In genomic region chr4:83385091-83385490, GRCm38 (mm10) we compare ENCODE assay signal across 34 mouse cellular contexts.
"Had no signal": no experiment of that assay in that cellular context is flagged by ENCODE, and none has a peak within 500 bp of the region (broad histone marks: within the 10 kb centered on the region; RNA-seq: fewer than 3 reads in every experiment).

No protein-coding gene starts in this region.

- H3K4me1 ChIP-seq: heart, embryonic 12.5 days; heart, embryonic 13.5 days; heart, embryonic 15.5 days; hindbrain, embryonic 12.5 days; hindbrain, embryonic 13.5 days; hindbrain, embryonic 15.5 days; intestine, embryonic 15.5 days; kidney, embryonic 15.5 days had no signal

- H3K27me3 ChIP-seq: heart, embryonic 12.5 days; heart, embryonic 13.5 days; heart, embryonic 15.5 days; hindbrain, embryonic 12.5 days; hindbrain, embryonic 13.5 days; hindbrain, embryonic 15.5 days; intestine, embryonic 15.5 days; kidney, embryonic 15.5 days had no signal

- H3K4me2 ChIP-seq: heart, embryonic 11.5 days; heart, embryonic 12.5 days; heart, embryonic 13.5 days; heart, embryonic 15.5 days; hindbrain, embryonic 12.5 days; hindbrain, embryonic 13.5 days; hindbrain, embryonic 14.5 days; hindbrain, embryonic 15.5 days; intestine, embryonic 15.5 days; kidney, embryonic 15.5 days had no signal

- H3K9me3 ChIP-seq: heart, embryonic 13.5 days; heart, embryonic 15.5 days; hindbrain, embryonic 10.5 days; hindbrain, embryonic 12.5 days; hindbrain, embryonic 15.5 days; intestine, embryonic 15.5 days; kidney, embryonic 15.5 days had no signal

- H3K9ac ChIP-seq: heart, embryonic 12.5 days; heart, embryonic 13.5 days; heart, embryonic 15.5 days; hindbrain, embryonic 12.5 days; hindbrain, embryonic 13.5 days; hindbrain, embryonic 14.5 days; hindbrain, embryonic 15.5 days; intestine, embryonic 15.5 days; kidney, embryonic 15.5 days had no signal

- H3K36me3 ChIP-seq: heart, embryonic 12.5 days; heart, embryonic 13.5 days; heart, embryonic 15.5 days; hindbrain, embryonic 10.5 days; hindbrain, embryonic 12.5 days; hindbrain, embryonic 13.5 days; hindbrain, embryonic 15.5 days; intestine, embryonic 15.5 days; kidney, embryonic 15.5 days had no signal

- ATAC-seq: hindbrain, embryonic 16.5 days; hindbrain, postnatal 0 days; inflammation-experienced regulatory T-cells, adult 6 months; intestine, embryonic 15.5 days; intestine, embryonic 16.5 days; intestine, postnatal 0 days had no signal

- H3K27ac ChIP-seq: heart, embryonic 13.5 days; heart, embryonic 15.5 days; hindbrain, embryonic 10.5 days; hindbrain, embryonic 12.5 days; hindbrain, embryonic 13.5 days; hindbrain, embryonic 14.5 days; hindbrain, embryonic 15.5 days; hindbrain, postnatal 0 days; intestine, embryonic 15.5 days; kidney, embryonic 15.5 days; kidney, postnatal 0 days; layer of hippocampus, adult 2 months; left cerebral cortex, adult 2 months had no signal

- DNase-seq: heart, postnatal 14 days; heart, postnatal 36 days; heart, postnatal 4 days; kidney, adult 11 months; kidney, adult 18-20 months; kidney, adult 2 months; kidney, adult 8-10 months; kidney, adult 9 months; kidney, postnatal 10 days; kidney, postnatal 14 days; kidney, postnatal 25 days; kidney, postnatal 36 days; kidney, postnatal 4 days; layer of hippocampus, adult 9-11 months; layer of hippocampus, postnatal 36 days had no signal

- H3K4me3 ChIP-seq: heart, embryonic 12.5 days; heart, embryonic 13.5 days; heart, embryonic 15.5 days; hindbrain, embryonic 10.5 days; hindbrain, embryonic 12.5 days; hindbrain, embryonic 13.5 days; hindbrain, embryonic 15.5 days; intestine, embryonic 15.5 days; kidney, embryonic 15.5 days; layer of hippocampus, adult 2 months; left cerebral cortex, adult 2 months had no signal
